Mouse (Mus musculus): ENCODE data around the gene Gm11634.

DNA sequence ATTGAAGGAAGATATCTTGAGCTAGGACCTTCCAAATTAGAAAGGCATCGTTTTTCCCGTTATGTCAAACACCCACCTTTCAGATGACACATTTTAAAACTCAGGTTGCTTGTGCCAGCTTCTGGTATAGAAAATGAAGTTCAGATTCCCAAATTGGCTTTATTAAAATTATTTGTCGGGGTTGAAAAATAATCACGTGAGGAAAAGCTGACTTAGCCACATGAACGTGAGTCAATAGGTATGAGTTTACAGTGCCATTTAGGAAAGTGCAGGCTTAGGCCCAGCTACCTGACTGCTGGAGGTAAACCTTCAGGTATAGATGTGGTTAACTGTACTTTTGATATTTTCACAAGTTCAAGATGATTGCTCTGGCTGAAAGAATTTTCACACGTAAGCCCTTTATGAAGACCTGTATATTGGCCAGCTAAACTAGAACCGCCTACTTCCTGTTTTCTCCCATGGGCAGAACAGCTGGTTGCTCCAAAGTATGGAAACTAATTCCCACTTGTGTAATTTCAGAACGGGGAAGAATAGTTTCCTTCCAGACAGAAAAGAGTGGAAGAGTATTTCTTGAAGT lies 45.6 kb downstream of the Gm11634 start:
- TF ChIP-seq CTCF (IDR thresholded peaks at IDR 0.05; ENCODE audit: low read depth) (no peak), EP300 (optimal IDR thresholded peaks at IDR 0.05) (no peak)

All from stomach, postnatal 0 days (tissue).